Mouse (Mus musculus) lung, embryonic 14.5 days (tissue): ENCODE measurements around the gene Usf3. TPM values are rescaled to one million over a fixed set of nuclear protein-coding genes. Genes with fewer than 3 reads are reported as not detected.

Source experiments
- ATAC-seq: fragments of 200-750 bp; cut with Nextera tagmentation; 2 replicates; pipeline ENCODE4 v1.8.0; 2017; ENCODE audit warnings: mild to moderate bottlenecking, moderate TSS enrichment, moderate library complexity; ENCODE audit not compliant: insufficient read depth
- DNase-seq: peaks from one replicate; pipeline ENCODE4 v3.0.0-alpha.2; 2015
- H3K27ac ChIP-seq: fragments of 300-500 bp; sonication (generic); 2 replicates; pipeline ENCODE4 v1.5.1; 2014; ENCODE audit warnings: low read depth, mild to moderate bottlenecking, moderate library complexity
- H3K27me3 ChIP-seq: fragments of 300-500 bp; sonication (generic); 2 replicates; pipeline ENCODE4 v1.6.1; 2014; ENCODE audit warnings: low read length, control low read depth; ENCODE audit not compliant: insufficient read depth
- H3K36me3 ChIP-seq: fragments of 300-500 bp; sonication (generic); 2 replicates; pipeline ENCODE4 v1.6.1; 2014; ENCODE audit warnings: control low read depth; ENCODE audit not compliant: insufficient read depth
- H3K4me1 ChIP-seq: fragments of 300-500 bp; sonication (generic); 2 replicates; pipeline ENCODE4 v1.6.1; 2014; ENCODE audit warnings: antibody characterized with exemption, control low read depth; ENCODE audit not compliant: insufficient read depth
- H3K4me2 ChIP-seq: fragments of 300-500 bp; sonication (generic); 2 replicates; pipeline ENCODE4 v1.6.1; 2014; ENCODE audit warnings: mild to moderate bottlenecking
- H3K4me3 ChIP-seq: fragments of 300-500 bp; sonication (generic); 2 replicates; pipeline ENCODE4 v1.5.1; 2014; ENCODE audit warnings: low read depth, low read length
- H3K9ac ChIP-seq: fragments of 300-500 bp; sonication (generic); 2 replicates; pipeline ENCODE4 v1.6.1; 2014
- H3K9me3 ChIP-seq: fragments of 300-500 bp; sonication (generic); 2 replicates; pipeline ENCODE4 v1.6.1; 2016; ENCODE audit warnings: low read depth, low read length, control low read depth
- CTCF ChIP-seq: IDR thresholded peaks from 2 replicates; pipeline ENCODE4 v1.5.1; 2016; ENCODE audit warnings: antibody characterized with exemption, low read depth
- WGBS: fragments of 180-500 bp; shearing (Covaris S2); extraction: QIAGEN DNeasy Blood & Tissue Kit; methylation state at CpG from one replicate; pipeline ENCODE4 v1.1.7; 2014; 5-methylcytosine and 5-hydroxymethylcytosine counted together
- polyA plus RNA-seq: library from polyadenylated mRNA; unstranded; fragments of >200 nt; fragmentation: Nextera tagmentation; extraction: Ambion mirVana; gene quantifications from 2 replicates; pipeline ENCODE4 v1.2.1, GENCODE M21; 2014

The Usf3 gene
- polyA plus RNA-seq, 1 experiment from 2014 or later: 5.1 TPM

- no peak for ATAC-seq
These were observed 96.5 kb downstream of the Usf3 start for GRCm38 (mm10) chr16:44269578-44269977.

DNA sequence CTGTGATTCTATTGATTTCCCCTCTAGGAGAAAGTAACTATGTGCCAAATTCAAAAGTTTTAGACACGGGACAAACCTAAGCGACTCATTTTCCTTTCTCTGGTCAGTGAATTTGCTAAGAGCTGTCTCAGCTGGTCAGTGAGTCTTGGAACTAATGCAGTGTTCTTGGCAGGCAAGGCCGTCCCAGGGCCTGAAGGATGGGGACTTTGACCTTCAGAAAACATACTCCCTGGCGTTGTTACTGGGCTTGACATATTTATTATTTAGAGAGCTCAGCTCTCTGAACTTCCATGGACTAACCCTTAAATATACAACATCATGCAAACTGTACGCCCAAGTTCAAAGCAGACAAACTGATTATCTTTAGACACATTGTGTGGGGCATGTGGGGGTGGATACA is 97.6 kb downstream of the Usf3 start:
- no peaks in the 10 kb centered on the region for H3K4me1 ChIP-seq
- H3K36me3 ChIP-seq: no peaks in the 10 kb centered on the region
- H3K27me3 ChIP-seq: no peaks in the 10 kb centered on the region
- no peak overlapping the region for H3K4me3 ChIP-seq
- no peak overlapping the region for H3K9ac ChIP-seq
- H3K27ac ChIP-seq: no peak overlapping the region
- H3K9me3 ChIP-seq: no peaks in the 10 kb centered on the region
- no peak for TF ChIP-seq CTCF
- H3K4me2 ChIP-seq: no peak overlapping the region
- DNase-seq (peak; percentile 76), ATAC-seq (peak; percentile 56; the same call in 1 of the 2 replicates)
- WGBS: 29% methylated on average over 5 of the region's 5 CpGs

More at GRCm38 (mm10) chr16:44269578-44269977, 96.5 kb downstream of the Usf3 start:
- H3K27me3 ChIP-seq: no peaks in the 10 kb centered on the region
- H3K36me3 ChIP-seq: no peaks in the 10 kb centered on the region
- no peak for TF ChIP-seq CTCF
- no peaks in the 10 kb centered on the region for H3K9me3 ChIP-seq
- DNase-seq: no peak
- H3K9ac ChIP-seq: no peak overlapping the region
- no peak overlapping the region for H3K4me2 ChIP-seq
- no peaks in the 10 kb centered on the region for H3K4me1 ChIP-seq
- H3K4me3 ChIP-seq: no peak overlapping the region
- H3K27ac ChIP-seq: no peak overlapping the region
- 74% methylated on average over 6 of the region's 6 CpGs for WGBS

- no peak for TF ChIP-seq CTCF
- no peaks in the 10 kb centered on the region for H3K27me3 ChIP-seq
- H3K9ac ChIP-seq: no peak overlapping the region
- H3K27ac ChIP-seq: no peak overlapping the region
- DNase-seq (no peak), ATAC-seq (no peak)
- H3K4me1 ChIP-seq: no peaks in the 10 kb centered on the region
- no peak overlapping the region for H3K4me3 ChIP-seq
- no peak overlapping the region for H3K4me2 ChIP-seq
- no peaks in the 10 kb centered on the region for H3K36me3 ChIP-seq
- 65% methylated on average over 9 of the region's 9 CpGs for WGBS
- no peaks in the 10 kb centered on the region for H3K9me3 ChIP-seq
These were observed 98.5 kb downstream of the Usf3 start for GRCm38 (mm10) chr16:44271371-44272038.

Other genes starting within 250 kb of the Usf3 start
- gene Qtrt2, start 246.4 kb upstream of the Usf3 start, polyA plus RNA-seq: 39.5 and 43.0 TPM in 2 replicates
- gene Zdhhc23, start 193.5 kb upstream of the Usf3 start, polyA plus RNA-seq: 2.1 TPM in 2 replicates
- 5.6 and 6.6 TPM in 2 replicates for gene Gramd1c, start 109.9 kb upstream of the Usf3 start, polyA plus RNA-seq
- gene Atp6v1a, start 33.5 kb upstream of the Usf3 start, polyA plus RNA-seq: 56.4 and 59.6 TPM in 2 replicates
- gene Naa50, start 33.4 kb upstream of the Usf3 start, polyA plus RNA-seq: 79.0 and 82.6 TPM in 2 replicates
- gene Sidt1, start 159.9 kb downstream of the Usf3 start, polyA plus RNA-seq: 0.20 and 0.26 TPM in 2 replicates
- 30.6 and 33.5 TPM in 2 replicates for gene Spice1, start 173.9 kb downstream of the Usf3 start, polyA plus RNA-seq
- gene Cfap44, start 221.6 kb downstream of the Usf3 start, polyA plus RNA-seq: 0.67 and 1.0 TPM in 2 replicates